Mouse (Mus musculus) kidney, adult 2 months (tissue): ENCODE measurements around the gene 4930539E08Rik. TPM values are rescaled to one million over a fixed set of nuclear protein-coding genes. Genes with fewer than 3 reads are reported as not detected.
A peak's percentile ranks its signal among the peaks of the same experiment; 100 is the strongest.

Experiments
- DNase-seq: peaks from one replicate; pipeline ENCODE4 v3.0.0; 2021
- H3K27ac ChIP-seq: fragments of 200-500 bp; 2 replicates; pipeline ENCODE4 v1.5.1; 2012; ENCODE audit warnings: low read depth, low read length, control low read depth, inconsistent platforms; ENCODE audit not compliant: insufficient read depth
- H3K27me3 ChIP-seq: fragments of 200-500 bp; replicated peaks from 2 replicates; pipeline ENCODE4 v1.6.1; 2012; ENCODE audit warnings: mild to moderate bottlenecking, moderate library complexity, low read length, inconsistent platforms; ENCODE audit not compliant: control insufficient read depth, insufficient read depth
- H3K36me3 ChIP-seq: fragments of 200-500 bp; 2 replicates; pipeline ENCODE4 v1.6.1; 2012; ENCODE audit warnings: mild to moderate bottlenecking, moderate library complexity, low read length, inconsistent platforms; ENCODE audit not compliant: control insufficient read depth, insufficient read depth
- H3K4me1 ChIP-seq: fragments of 200-500 bp; 2 replicates; pipeline ENCODE4 v1.6.1; 2011; ENCODE audit warnings: low read length; ENCODE audit not compliant: control insufficient read depth, insufficient read depth
- H3K4me3 ChIP-seq: fragments of 200-500 bp; 2 replicates; pipeline ENCODE4 v1.5.1; 2011; ENCODE audit warnings: mild to moderate bottlenecking, low read depth, low read length, control low read depth; ENCODE audit not compliant: insufficient read depth
- CTCF ChIP-seq: fragments of 200-500 bp; conservative IDR thresholded peaks from 2 replicates; pipeline ENCODE4 v1.5.1; 2011; ENCODE audit warnings: low read depth, mild to moderate bottlenecking, control low read depth, low read length, moderate library complexity, mixed read lengths; ENCODE audit not compliant: insufficient read depth, insufficient read length
- POLR2A ChIP-seq: fragments of 200-500 bp; IDR thresholded peaks from one replicate; pipeline ENCODE4 v1.6.1; 2011; ENCODE audit warnings: low read depth, low read length, control low read depth
- WGBS: fragments of 180-500 bp; shearing (Covaris S2); methylation state at CpG from one replicate; pipeline ENCODE4 v1.1.7; 2018; 5-methylcytosine and 5-hydroxymethylcytosine counted together
- polyA plus RNA-seq: library from polyadenylated mRNA; depleted of rRNA; stranded (reverse); fragments of >200 nt; gene quantifications from 2 replicates; pipeline ENCODE4 v1.2.3, GENCODE M21; 2012

4930539E08Rik gene
- polyA plus RNA-seq, 1 experiment: 0.34 TPM

DNA sequence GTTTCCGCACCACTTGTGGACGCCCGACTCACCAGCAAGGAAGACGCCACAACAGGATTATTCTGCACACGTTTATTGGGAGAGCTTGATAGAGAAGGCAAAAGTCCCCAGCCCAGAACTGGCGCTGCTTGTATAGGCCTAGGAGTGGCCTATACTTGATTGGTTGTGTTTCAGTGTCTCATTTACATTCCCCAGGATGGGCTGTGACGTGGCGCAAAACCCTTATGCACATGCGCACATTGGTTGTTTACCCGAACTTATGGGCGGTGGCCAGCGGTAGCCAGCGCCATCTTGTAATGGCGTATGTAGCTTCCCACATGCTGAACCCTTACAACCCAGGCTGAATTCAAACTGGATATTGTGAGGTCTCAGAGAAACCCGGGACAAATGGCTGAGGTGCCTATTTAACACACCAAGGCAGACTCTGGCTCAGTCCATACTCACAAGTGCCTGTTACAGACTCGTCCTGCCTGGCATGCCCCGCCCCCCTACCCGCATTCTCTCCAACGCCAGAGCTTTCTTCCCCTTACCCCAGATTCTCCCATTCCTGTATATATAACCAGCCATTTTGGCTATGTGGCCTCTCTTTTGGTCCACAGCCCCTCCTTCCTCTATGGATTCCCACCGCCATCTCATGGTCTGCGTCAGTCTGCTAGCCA lies 19.8 kb downstream of the 4930539E08Rik start:
- H3K36me3 ChIP-seq: no peaks in the 10 kb centered on the region
- no peaks in the 10 kb centered on the region for H3K27me3 ChIP-seq
- H3K27ac ChIP-seq: no peak overlapping the region
- TF ChIP-seq CTCF (no peak), POLR2A (no peak)
- no peak overlapping the region for H3K4me3 ChIP-seq
- no peak for DNase-seq
- 96% methylated on average over 21 of the region's 21 CpGs for WGBS
- H3K4me1 ChIP-seq: no peaks in the 10 kb centered on the region

DNA sequence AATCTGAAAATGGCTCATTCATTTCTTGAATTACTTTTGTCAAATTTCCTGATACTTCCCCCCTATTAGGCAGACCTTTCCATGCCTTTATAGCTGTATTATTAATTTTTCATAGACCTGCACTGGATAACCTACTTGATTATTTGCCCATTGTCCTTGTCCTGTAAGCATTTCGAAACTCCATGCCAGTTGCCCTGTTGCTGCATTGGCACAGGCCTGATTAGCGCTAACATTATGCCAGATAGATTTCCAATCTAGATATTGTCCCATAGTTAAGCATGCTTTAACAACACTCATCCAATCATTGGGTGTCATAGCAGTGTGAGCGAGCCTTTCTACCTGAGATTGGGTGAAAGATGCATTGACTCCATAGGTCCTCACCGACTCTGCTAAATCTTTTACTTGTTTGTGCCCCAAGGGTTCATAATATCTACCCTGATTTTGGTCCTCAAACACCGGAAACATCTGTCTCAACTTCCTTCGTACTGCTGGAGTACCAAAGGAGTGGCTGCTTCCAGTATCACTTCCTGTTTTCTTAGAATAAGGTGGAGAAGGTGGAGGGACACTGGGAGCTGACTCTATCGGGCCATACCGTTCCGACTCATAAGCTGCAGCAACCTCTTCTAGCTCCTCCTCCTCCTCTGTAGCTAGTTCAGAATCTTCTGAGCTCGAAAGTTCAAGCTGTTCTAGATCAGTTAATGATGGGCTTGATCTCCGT lies 20.9 kb downstream of the 4930539E08Rik start:
- H3K27ac ChIP-seq: no peak overlapping the region
- DNase-seq: peak; percentile 28
- WGBS: 70% methylated on average over 11 of the region's 11 CpGs

DNA sequence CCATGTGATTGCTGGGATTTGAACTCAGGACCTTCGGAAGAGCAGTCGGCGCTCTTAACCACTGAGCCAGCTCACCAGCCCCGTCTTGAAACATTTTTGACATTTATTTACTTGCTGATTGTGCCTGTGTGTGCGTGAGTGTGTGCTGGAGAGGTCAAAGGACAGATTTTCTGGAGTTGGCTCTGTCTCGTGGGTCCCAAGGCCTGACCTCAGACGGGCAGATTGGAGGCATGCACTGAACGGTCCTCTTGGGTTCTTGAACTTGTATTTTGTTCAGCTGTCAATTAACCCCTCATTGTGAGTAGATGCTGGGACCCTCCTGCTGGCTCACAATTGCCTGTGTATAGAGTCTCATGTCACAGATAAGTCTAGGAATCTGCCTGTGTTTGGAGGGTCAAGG lies 28.9 kb downstream of the 4930539E08Rik start:
- H3K4me1 ChIP-seq: no peaks in the 10 kb centered on the region
- 65% methylated on average over 8 of the region's 8 CpGs for WGBS
- DNase-seq: no peak
- H3K27ac ChIP-seq: no peak overlapping the region
- H3K36me3 ChIP-seq: no peaks in the 10 kb centered on the region
- H3K27me3 ChIP-seq: no peaks in the 10 kb centered on the region
- TF ChIP-seq POLR2A (no peak), CTCF (no peak)
- H3K4me3 ChIP-seq: no peak overlapping the region

More for the DNA sequence above, 20.9 kb downstream of the 4930539E08Rik start:
- Histone ChIP-seq H3K36me3 (no peaks in the 10 kb centered on the region), H3K4me3 (no peak overlapping the region), H3K27me3 (no peaks in the 10 kb centered on the region), H3K4me1 (no peaks in the 10 kb centered on the region)
- no peak for TF ChIP-seq POLR2A
- TF ChIP-seq CTCF: no peak

DNA sequence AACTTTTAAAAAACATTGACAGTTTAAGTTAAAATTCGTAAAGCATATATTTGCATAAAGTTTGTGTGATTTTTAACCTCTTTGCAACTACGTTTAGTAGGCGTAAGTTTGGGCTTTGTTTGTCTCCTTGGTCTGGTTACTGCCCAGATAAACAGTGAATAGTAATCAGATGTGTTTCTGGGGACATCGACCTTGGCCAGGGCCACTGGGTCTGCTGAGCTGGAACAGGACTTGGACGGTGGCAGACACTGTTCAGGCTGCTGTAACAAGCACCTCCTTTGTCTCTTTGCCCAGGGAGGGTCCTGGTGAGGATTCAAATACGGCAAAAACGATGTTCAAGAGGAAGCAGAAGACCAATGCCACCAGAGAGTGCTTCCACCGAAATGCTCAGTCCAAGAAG lies 29.9 kb downstream of the 4930539E08Rik start:
- DNase-seq: peak; percentile 17
- H3K27ac ChIP-seq: no peak overlapping the region
- H3K4me1 ChIP-seq: no peaks in the 10 kb centered on the region
- TF ChIP-seq CTCF: no peak
- no peak for TF ChIP-seq POLR2A
- 74% methylated on average over 8 of the region's 8 CpGs for WGBS
- no peaks in the 10 kb centered on the region for H3K36me3 ChIP-seq
- H3K4me3 ChIP-seq: no peak overlapping the region
- H3K27me3 ChIP-seq: no peaks in the 10 kb centered on the region

DNA sequence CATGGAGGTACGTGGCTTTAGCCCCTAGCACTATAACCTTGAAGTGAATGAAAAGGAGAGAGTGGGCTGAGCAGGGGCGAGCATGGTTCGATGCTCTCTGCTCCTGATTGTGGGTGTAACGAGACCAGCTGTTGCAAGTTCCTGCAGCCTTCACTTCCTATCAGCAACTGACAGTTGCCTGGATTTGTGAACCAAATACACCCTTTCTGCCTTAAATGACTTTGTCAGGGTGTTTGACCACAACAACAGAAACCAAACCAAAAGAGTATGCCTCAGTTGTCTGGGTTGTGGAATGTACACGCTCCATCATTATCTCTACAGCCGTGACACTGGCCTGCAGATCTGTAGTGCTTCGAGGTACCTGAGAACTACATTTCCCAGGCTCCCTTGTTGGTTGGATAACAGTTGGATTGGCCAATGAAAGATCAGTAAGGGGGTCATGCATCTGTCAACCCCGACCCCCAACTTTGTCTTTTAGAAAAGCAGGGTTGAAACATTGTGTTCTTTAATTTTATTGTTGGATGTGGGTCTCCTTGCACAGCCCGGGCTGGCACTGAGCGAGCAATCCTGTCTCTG lies 31.1 kb downstream of the 4930539E08Rik start:
- WGBS: 68% methylated on average over 10 of the region's 10 CpGs
- Histone ChIP-seq H3K27me3 (no peaks in the 10 kb centered on the region), H3K4me3 (no peak overlapping the region), H3K36me3 (no peaks in the 10 kb centered on the region), H3K4me1 (no peaks in the 10 kb centered on the region), H3K27ac (no peak overlapping the region)
- no peak for TF ChIP-seq POLR2A
- TF ChIP-seq CTCF: no peak
- no peak for DNase-seq

DNA sequence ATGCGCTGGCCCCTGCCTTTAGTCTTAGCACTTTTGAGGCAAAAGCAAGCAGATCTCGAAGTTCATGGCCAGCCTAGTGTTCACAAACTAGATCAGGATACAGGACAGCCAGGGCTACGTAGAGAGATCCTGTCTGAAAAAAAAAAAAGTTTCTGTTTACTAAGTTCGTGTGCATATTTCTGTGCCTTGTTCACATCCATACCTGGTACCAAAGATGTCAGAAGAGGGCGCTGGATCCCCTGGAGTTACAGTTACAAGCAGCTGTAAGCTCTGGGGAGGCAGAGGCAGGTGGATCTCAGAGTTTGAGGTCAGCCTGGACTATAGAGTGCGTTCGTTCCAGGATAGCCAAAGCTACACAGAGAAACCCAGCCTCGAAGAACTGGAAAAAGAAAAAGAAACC lies 32.3 kb downstream of the 4930539E08Rik start:
- Histone ChIP-seq H3K4me3 (no peak overlapping the region), H3K27me3 (no peaks in the 10 kb centered on the region), H3K4me1 (no peaks in the 10 kb centered on the region), H3K27ac (no peak overlapping the region), H3K36me3 (no peaks in the 10 kb centered on the region)
- no peak for TF ChIP-seq POLR2A
- TF ChIP-seq CTCF: peak; percentile 26; the same call in 1 of the 2 replicates
- 47% methylated on average over 8 of the region's 8 CpGs for WGBS
- no peak for DNase-seq

DNA sequence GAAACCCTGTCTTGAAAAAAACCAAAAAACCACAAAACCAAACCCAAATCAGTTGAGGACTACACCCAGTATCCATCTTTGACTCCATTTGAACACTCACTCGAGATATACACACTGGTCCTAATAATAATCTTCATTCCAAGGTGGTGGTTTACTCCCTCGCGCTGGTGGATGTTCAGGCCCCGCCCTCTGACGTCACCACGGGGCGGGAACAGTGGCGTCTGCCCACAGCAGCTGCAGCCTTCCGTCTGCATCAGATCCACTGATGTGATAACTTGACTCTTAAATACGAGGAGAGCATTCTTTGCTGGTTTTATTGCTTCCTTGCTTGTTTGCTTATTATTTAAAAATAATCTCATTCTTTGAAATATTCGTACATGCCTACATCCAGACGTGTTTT lies 32.8 kb downstream of the 4930539E08Rik start:
- 4% methylated on average over 12 of the region's 12 CpGs for WGBS
- Histone ChIP-seq H3K36me3 (no peaks in the 10 kb centered on the region), H3K27ac (no peak overlapping the region), H3K27me3 (no peaks in the 10 kb centered on the region), H3K4me3 (no peak overlapping the region), H3K4me1 (no peaks in the 10 kb centered on the region)
- peak; percentile 65 for DNase-seq
- TF ChIP-seq POLR2A (no peak), CTCF (no peak)
